Mouse (Mus musculus) MEL (cell line): Measurements from ENCODE around the gene Zfp931. TPM values are rescaled to one million over a fixed set of nuclear protein-coding genes. Genes with fewer than 3 reads are reported as not detected.
"Not testable (repeated sequence)": the region's sequence is repeated elsewhere in the genome, so short reads cannot be mapped to it uniquely, and the experiment has no call there.

Source experiments
- DNase-seq: peaks from one replicate; pipeline ENCODE4 v3.0.0; 2011; ENCODE audit warnings: low read depth, low spot score
- H3K27ac ChIP-seq: 2 replicates; pipeline ENCODE4 v1.5.1; 2012; ENCODE audit warnings: low read depth, mild to moderate bottlenecking, control low read depth, low read length, moderate library complexity; ENCODE audit not compliant: control insufficient read depth
- H3K27me3 ChIP-seq, 2 experiments: fragments of 150-350 bp in 1 of 2; sonication (generic) in 1 of 2; 2 replicates each; pipeline ENCODE4 v1.6.1; 2012; ENCODE audit warnings: low read length in 2 of 2, mild to moderate bottlenecking in 2 of 2, improper control_type of control experiment in 1 of 2, moderate library complexity in 1 of 2; ENCODE audit not compliant: insufficient read depth in 2 of 2, control insufficient read depth in 1 of 2
- H3K36me3 ChIP-seq, 2 experiments: 2 replicates each; pipeline ENCODE4 v1.6.1; 2012 to 2014; ENCODE audit warnings: low read length in 2 of 2, improper control_type of control experiment in 1 of 2, inconsistent platforms in 1 of 2, mild to moderate bottlenecking in 1 of 2; ENCODE audit not compliant: insufficient read depth in 2 of 2, control insufficient read depth in 1 of 2
- H3K4me1 ChIP-seq, 2 experiments: fragments of 150-350 bp in 1 of 2; sonication (generic) in 1 of 2; 2 replicates each; pipeline ENCODE4 v1.6.1; 2012; ENCODE audit warnings: low read length in 2 of 2, improper control_type of control experiment in 1 of 2, mild to moderate bottlenecking in 1 of 2; ENCODE audit not compliant: insufficient read depth in 2 of 2, control insufficient read depth in 1 of 2
- H3K4me3 ChIP-seq, 2 experiments: fragments of 150-350 bp in 1 of 2; sonication (generic) in 1 of 2; 2 replicates each; pipeline ENCODE4 v1.5.1; 2012; ENCODE audit warnings: low read depth in 2 of 2, low read length in 2 of 2, mild to moderate bottlenecking in 2 of 2, moderate library complexity in 2 of 2, control low read depth in 1 of 2, improper control_type of control experiment in 1 of 2; ENCODE audit not compliant: control insufficient read depth in 1 of 2, insufficient read depth in 1 of 2
- H3K79me2 ChIP-seq: 2 replicates; pipeline ENCODE4 v1.6.1; 2012; ENCODE audit warnings: mild to moderate bottlenecking, low read length, moderate library complexity; ENCODE audit not compliant: control insufficient read depth, poor library complexity, insufficient read depth
- H3K9ac ChIP-seq: 2 replicates; pipeline ENCODE4 v1.6.1; 2012; ENCODE audit warnings: low read depth, mild to moderate bottlenecking, control low read depth, low read length, moderate library complexity; ENCODE audit not compliant: control insufficient read depth, poor library complexity, severe bottlenecking
- H3K9me3 ChIP-seq: fragments of 150-350 bp; sonication (generic); replicated peaks from 2 replicates; pipeline ENCODE4 v1.6.1; 2012; ENCODE audit warnings: mild to moderate bottlenecking, low read length, improper control_type of control experiment, moderate library complexity; ENCODE audit not compliant: insufficient read depth
- CHD1 ChIP-seq: IDR thresholded peaks from 2 replicates; pipeline ENCODE4 v1.6.1; 2012; ENCODE audit warnings: low read depth, mild to moderate bottlenecking, inconsistent platforms, low read length, improper control_type of control experiment
- CHD2 ChIP-seq: IDR thresholded peaks from 2 replicates; pipeline ENCODE4 v1.6.1; 2011; ENCODE audit warnings: low read length, improper control_type of control experiment
- E2F4 ChIP-seq: IDR thresholded peaks from 2 replicates; pipeline ENCODE4 v1.6.1; 2011; ENCODE audit warnings: low read depth, low read length, improper control_type of control experiment, borderline replicate concordance
- ELF1 ChIP-seq: IDR thresholded peaks from 2 replicates; pipeline ENCODE4 v1.6.1; 2014; ENCODE audit warnings: low read depth, mild to moderate bottlenecking, inconsistent platforms, low read length, improper control_type of control experiment, moderate library complexity
- GABPA ChIP-seq: IDR thresholded peaks from 2 replicates; pipeline ENCODE4 v1.6.1; 2012; ENCODE audit warnings: low read depth, mild to moderate bottlenecking, inconsistent platforms, low read length, improper control_type of control experiment, moderate library complexity
- GATA1 ChIP-seq: IDR thresholded peaks from 2 replicates; pipeline ENCODE4 v1.6.1; 2011; ENCODE audit warnings: low read depth, low read length, improper control_type of control experiment
- HCFC1 ChIP-seq: IDR thresholded peaks from 2 replicates; pipeline ENCODE4 v1.6.1; 2012; ENCODE audit warnings: low read depth, mild to moderate bottlenecking, inconsistent platforms, low read length, improper control_type of control experiment, moderate library complexity
- JUND ChIP-seq: IDR thresholded peaks from 2 replicates; pipeline ENCODE4 v1.6.1; 2011; ENCODE audit warnings: low read depth, mild to moderate bottlenecking, improper control_type of control experiment, low read length
- KAT2A ChIP-seq: conservative IDR thresholded peaks from 2 replicates; pipeline ENCODE4 v1.6.1; 2012; ENCODE audit warnings: low read depth, low read length, improper control_type of control experiment, inconsistent platforms
- MEF2A ChIP-seq: IDR thresholded peaks from 2 replicates; pipeline ENCODE4 v1.6.1; 2014; ENCODE audit warnings: low read depth, mild to moderate bottlenecking, inconsistent platforms, low read length, improper control_type of control experiment; ENCODE audit not compliant: poor library complexity, insufficient replicate concordance, severe bottlenecking; ENCODE audit errors: extremely low read depth
- RAD21 ChIP-seq: IDR thresholded peaks from 2 replicates; pipeline ENCODE4 v1.6.1; 2011; ENCODE audit warnings: mild to moderate bottlenecking, low read depth, low read length, improper control_type of control experiment
- TAL1 ChIP-seq: IDR thresholded peaks from 2 replicates; pipeline ENCODE4 v1.6.1; 2012; ENCODE audit warnings: mild to moderate bottlenecking, inconsistent platforms, low read length, moderate library complexity, mixed read lengths
- TBP ChIP-seq: IDR thresholded peaks from 2 replicates; pipeline ENCODE4 v1.8.0; 2011; ENCODE audit warnings: low read depth, low read length, improper control_type of control experiment
- TCF12 ChIP-seq: IDR thresholded peaks from 2 replicates; pipeline ENCODE4 v1.6.1; 2014; ENCODE audit warnings: low read depth, mild to moderate bottlenecking, inconsistent platforms, low read length, improper control_type of control experiment, moderate library complexity
- UBTF ChIP-seq: IDR thresholded peaks from 2 replicates; pipeline ENCODE4 v1.6.1; 2012; ENCODE audit warnings: low read depth, mild to moderate bottlenecking, inconsistent platforms, low read length, improper control_type of control experiment, moderate library complexity, borderline replicate concordance; ENCODE audit not compliant: insufficient read depth
- USF2 ChIP-seq, 2 experiments: IDR thresholded peaks; 2 replicates each; pipeline ENCODE4 v1.6.1; 2011 to 2012; ENCODE audit warnings: improper control_type of control experiment in 2 of 2, low read length in 2 of 2, borderline replicate concordance in 1 of 2, inconsistent platforms in 1 of 2, low read depth in 1 of 2, mild to moderate bottlenecking in 1 of 2; ENCODE audit not compliant: insufficient read depth in 1 of 2
- ZC3H11A ChIP-seq: IDR thresholded peaks from 2 replicates; pipeline ENCODE4 v1.6.1; 2012; ENCODE audit warnings: low read depth, mild to moderate bottlenecking, inconsistent platforms, low read length, improper control_type of control experiment
- ZKSCAN1 ChIP-seq: IDR thresholded peaks from 2 replicates; pipeline ENCODE4 v1.6.1; 2012; ENCODE audit warnings: low read depth, mild to moderate bottlenecking, inconsistent platforms, low read length, improper control_type of control experiment, moderate library complexity
- ZMIZ1 ChIP-seq: IDR thresholded peaks from 2 replicates; pipeline ENCODE4 v1.6.1; 2012; ENCODE audit warnings: low read depth, mild to moderate bottlenecking, inconsistent platforms, low read length, improper control_type of control experiment, moderate library complexity
- polyA plus RNA-seq, 2 experiments: library from polyadenylated mRNA; stranded (reverse) in 1 of 2; unstranded in 1 of 2; fragments of >175 nt in 1 of 2; fragments of >200 nt in 1 of 2; gene quantifications; 2 replicates each; pipeline versions ENCODE4 v1.2.1 to v1.2.4; 2012; ENCODE audit warnings: low replicate concordance in 2 of 2, low read depth in 1 of 2; ENCODE audit not compliant: insufficient read length in 2 of 2, insufficient read depth in 1 of 2, missing spikeins in 1 of 2
- total RNA-seq: library from RNA; depleted of rRNA; stranded (reverse); fragments of 300-350 nt; gene quantifications from 2 replicates; pipeline ENCODE4 v1.2.3, GENCODE M21; 2012; rRNA removed

The Zfp931 gene
- total RNA-seq (not detected in 2 replicates), polyA plus RNA-seq (under 1 TPM in 1 of 2 experiments, not detected in 1; 0.15 TPM)

DNA sequence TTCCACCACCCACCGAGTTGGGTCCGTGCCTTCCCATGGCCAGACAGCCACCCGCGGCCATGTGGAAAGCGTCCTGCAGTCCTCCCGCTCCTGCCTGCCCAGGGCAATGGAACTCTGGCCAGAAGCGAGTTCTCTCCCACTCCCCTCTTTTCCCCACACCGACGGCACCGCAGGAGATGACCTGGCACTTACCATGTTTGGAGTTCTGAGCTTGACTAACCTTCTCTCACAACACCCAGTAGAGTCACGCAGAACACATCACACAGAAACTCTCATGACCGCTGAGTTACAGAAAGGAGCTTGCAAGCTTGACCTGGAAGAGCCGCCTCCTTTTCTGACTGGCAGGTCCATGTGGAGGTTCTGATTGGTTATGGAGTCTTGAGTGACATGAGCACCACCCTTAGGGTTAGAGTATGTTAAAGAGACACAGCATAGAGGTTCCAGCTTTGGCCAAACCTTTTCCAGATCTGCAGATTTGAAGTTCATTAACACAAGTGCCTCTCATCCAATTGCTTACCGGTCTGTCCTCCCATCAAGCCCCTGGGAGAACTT is at the start of gene Zfp931:
Gene Zfp931 (minus strand): TSS at position 311 of the 552 bp plus-strand sequence.
- not testable (repeated sequence) for H3K4me1 ChIP-seq, H3K27ac ChIP-seq, H3K27me3 ChIP-seq, H3K9me3 ChIP-seq, H3K9ac ChIP-seq, DNase-seq, H3K36me3 ChIP-seq, H3K79me2 ChIP-seq, H3K4me3 ChIP-seq

DNA sequence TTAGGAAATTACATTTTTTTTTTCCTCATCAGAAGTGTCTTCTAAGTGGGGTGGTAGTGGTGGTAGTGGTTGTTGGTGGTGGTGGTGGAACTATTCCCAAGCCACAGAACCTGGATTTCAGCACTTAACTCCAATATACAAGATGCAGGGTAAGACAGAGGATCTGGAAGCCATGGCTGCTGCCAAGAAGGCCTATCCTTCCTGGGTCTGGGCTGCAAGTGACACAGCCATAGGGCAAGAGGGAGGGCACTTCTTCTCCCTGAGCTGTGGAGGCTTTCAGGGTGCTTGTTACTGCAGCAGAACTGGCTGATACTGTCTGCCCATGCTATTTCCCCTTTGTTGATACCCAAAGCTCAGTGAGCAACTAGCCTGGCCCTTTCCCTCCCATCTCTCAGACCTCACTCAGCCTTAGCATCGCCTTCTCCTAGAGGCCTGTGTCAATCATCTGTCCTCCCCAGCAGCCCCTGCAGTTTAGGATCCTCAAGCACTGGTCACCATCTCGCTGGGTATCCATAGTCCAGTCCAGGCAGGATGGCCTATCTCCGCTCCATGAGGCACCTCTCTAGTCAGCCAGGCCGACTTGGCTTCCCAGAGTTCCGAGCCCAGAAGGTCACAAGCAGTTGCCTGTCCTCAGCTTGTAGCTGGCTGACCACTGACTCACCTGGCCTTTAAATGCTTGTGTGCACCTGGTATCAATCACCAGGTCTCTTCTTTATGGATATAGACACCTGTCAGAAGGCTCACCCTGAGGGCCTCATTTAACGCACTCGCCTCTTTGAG is 48.0 kb upstream of the Zfp931 start:
- Histone ChIP-seq H3K4me3 (no peak overlapping the region), H3K36me3 (no peaks in the 10 kb centered on the region), H3K9me3 (no peaks in the 10 kb centered on the region), H3K79me2 (no peaks in the 10 kb centered on the region), H3K27ac (no peak overlapping the region), H3K27me3 (no peaks in the 10 kb centered on the region), H3K9ac (no peak overlapping the region), H3K4me1 (no peaks in the 10 kb centered on the region)
- no peak for DNase-seq
- TF ChIP-seq GABPA, result no peak
- TF ChIP-seq ELF1, result no peak
- no peak for TF ChIP-seq ZKSCAN1
- no peak for TF ChIP-seq USF2 (IDR thresholded peaks at IDR 0.05; ENCODE audit: borderline replicate concordance in 1 of 2, insufficient read depth in 1 of 2, low read depth in 1 of 2, low read length in 2 of 2)

DNA sequence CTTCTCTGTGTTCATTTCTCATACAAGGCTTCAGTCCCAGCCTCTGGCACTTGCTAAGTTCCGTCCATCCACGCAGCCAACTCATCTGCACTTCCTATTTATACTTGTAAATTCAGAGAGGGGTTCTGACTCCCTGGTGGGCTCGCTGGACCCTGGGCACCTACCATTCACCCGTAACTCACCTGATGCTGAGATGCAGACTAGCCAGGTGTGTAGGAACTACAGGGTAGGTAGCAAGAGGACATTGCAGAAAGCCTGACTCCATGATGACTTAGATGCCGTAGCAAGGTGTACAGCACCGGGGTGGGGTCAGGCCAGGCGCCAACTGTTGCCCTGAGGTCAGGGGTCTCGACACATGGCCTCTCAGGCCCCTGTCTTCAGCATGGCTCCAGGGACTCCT is 47.2 kb upstream of the Zfp931 start:
- Histone ChIP-seq H3K27me3 (no peaks in the 10 kb centered on the region), H3K36me3 (no peaks in the 10 kb centered on the region), H3K4me1 (no peaks in the 10 kb centered on the region), H3K9me3 (no peaks in the 10 kb centered on the region), H3K79me2 (no peaks in the 10 kb centered on the region), H3K4me3 (no peak overlapping the region), H3K27ac (no peak overlapping the region), H3K9ac (no peak overlapping the region)
- no peak for DNase-seq
- TF ChIP-seq ZMIZ1 (no peak), GATA1 (no peak), TCF12 (no peak), UBTF (no peak), HCFC1 (no peak), CHD2 (no peak), JUND (no peak), TAL1 (no peak), E2F4 (no peak), TBP (no peak), RAD21 (no peak), KAT2A (no peak), CHD1 (no peak), ZC3H11A (no peak), MEF2A (no peak)
